Mouse (Mus musculus) liver, embryonic 14.5 days (tissue): ENCODE results near the gene Adgre5. TPM values are rescaled to one million over a fixed set of nuclear protein-coding genes. Genes with fewer than 3 reads are reported as not detected.

Experiments
- ATAC-seq: fragments of 200-750 bp; cut with Nextera tagmentation; 2 replicates; pipeline ENCODE4 v1.8.0; 2017; ENCODE audit warnings: moderate number of reproducible peaks, mild to moderate bottlenecking, moderate library complexity; ENCODE audit not compliant: insufficient read depth
- DNase-seq, 3 experiments: peaks; one replicate each; pipeline ENCODE4 v3.0.0-alpha.2; 2012 to 2013; ENCODE audit warnings: low read depth in 3 of 3, low spot score in 3 of 3
- H3K27ac ChIP-seq: fragments of 300-500 bp; sonication (generic); 2 replicates; pipeline ENCODE4 v1.5.1; 2014; ENCODE audit warnings: moderate library complexity, mild to moderate bottlenecking, control low read depth, inconsistent platforms
- H3K27me3 ChIP-seq: fragments of 300-500 bp; sonication (generic); 2 replicates; pipeline ENCODE4 v1.6.1; 2014; ENCODE audit warnings: mild to moderate bottlenecking, low read length, moderate library complexity; ENCODE audit not compliant: control insufficient read depth, insufficient read depth
- H3K36me3 ChIP-seq: fragments of 300-500 bp; sonication (generic); replicated peaks from 2 replicates; pipeline ENCODE4 v1.6.1; 2014; ENCODE audit warnings: low read depth; ENCODE audit not compliant: control insufficient read depth, insufficient read depth
- H3K4me1 ChIP-seq, 2 experiments: fragments of 200-500 bp in 1 of 2; fragments of 300-500 bp in 1 of 2; sonication (generic) in 1 of 2; replicated peaks; 2 replicates each; pipeline ENCODE4 v1.6.1; 2012 to 2014; ENCODE audit warnings: antibody characterized with exemption in 1 of 2, inconsistent platforms in 1 of 2, low read length in 1 of 2; ENCODE audit not compliant: control insufficient read depth in 2 of 2, insufficient read depth in 2 of 2
- H3K4me2 ChIP-seq: fragments of 300-500 bp; sonication (generic); 2 replicates; pipeline ENCODE4 v1.6.1; 2014; ENCODE audit warnings: low read depth, mild to moderate bottlenecking, control low read depth, moderate library complexity
- H3K4me3 ChIP-seq, 2 experiments: fragments of 200-500 bp in 1 of 2; fragments of 300-500 bp in 1 of 2; sonication (generic) in 1 of 2; 2 replicates each; pipeline ENCODE4 v1.5.1; 2012 to 2014; ENCODE audit warnings: low read depth in 2 of 2, low read length in 2 of 2, mild to moderate bottlenecking in 2 of 2, control low read depth in 1 of 2, inconsistent platforms in 1 of 2, moderate library complexity in 1 of 2; ENCODE audit not compliant: insufficient read depth in 1 of 2
- H3K9ac ChIP-seq: fragments of 300-500 bp; sonication (generic); replicated peaks from 2 replicates; pipeline ENCODE4 v1.6.1; 2014; ENCODE audit warnings: mild to moderate bottlenecking, control low read depth, moderate library complexity
- H3K9me3 ChIP-seq: fragments of 300-500 bp; sonication (generic); 2 replicates; pipeline ENCODE4 v1.6.1; 2016; ENCODE audit warnings: low read length, mixed read lengths; ENCODE audit not compliant: control insufficient read depth
- CTCF ChIP-seq: IDR thresholded peaks from 2 replicates; pipeline ENCODE4 v1.5.1; 2016; ENCODE audit warnings: antibody characterized with exemption, low read depth, control low read depth
- EP300 ChIP-seq: IDR thresholded peaks from 2 replicates; pipeline ENCODE4 v1.6.1; 2016; ENCODE audit warnings: antibody characterized with exemption, low read depth
- WGBS: fragments of 180-500 bp; shearing (Covaris S2); extraction: QIAGEN DNeasy Blood & Tissue Kit; methylation state at CpG from one replicate; pipeline ENCODE4 v1.1.7; 2014; ENCODE audit not compliant: insufficient replicate concordance; 5-methylcytosine and 5-hydroxymethylcytosine counted together
- polyA plus RNA-seq, 2 experiments: library from polyadenylated mRNA; depleted of rRNA in 1 of 2; stranded (reverse) in 1 of 2; unstranded in 1 of 2; fragments of >200 nt; fragmentation: Nextera tagmentation in 1 of 2; extraction: Ambion mirVana in 1 of 2; gene quantifications; 2 replicates each; pipeline versions ENCODE4 v1.2.1 to v1.2.3; 2012 to 2014

Adgre5 gene
- polyA plus RNA-seq, 2 experiments = 8.7 to 11.3 TPM

- no peak for DNase-seq
- Histone ChIP-seq H3K36me3 (no peaks in the 10 kb centered on the region), H3K4me3 (no peak overlapping the region), H3K9ac (no peak overlapping the region), H3K27me3 (no peaks in the 10 kb centered on the region), H3K9me3 (peaks cover 2% of the 10 kb centered on the region; the same call in 1 of the 2 replicates), H3K27ac (no peak overlapping the region), H3K4me1 (peaks cover 9 to 21% of the 10 kb centered on the region in 2 experiments; a peak in 3 of 4 replicates), H3K4me2 (no peak overlapping the region)
- no peak for ATAC-seq
- TF ChIP-seq EP300 = no peak
- no peak for TF ChIP-seq CTCF
- WGBS = 72% methylated on average over 4 of the region's 4 CpGs
Measured at GRCm38 (mm10) chr8:83736681-83737080, 4.4 kb downstream of the Adgre5 start.

DNA sequence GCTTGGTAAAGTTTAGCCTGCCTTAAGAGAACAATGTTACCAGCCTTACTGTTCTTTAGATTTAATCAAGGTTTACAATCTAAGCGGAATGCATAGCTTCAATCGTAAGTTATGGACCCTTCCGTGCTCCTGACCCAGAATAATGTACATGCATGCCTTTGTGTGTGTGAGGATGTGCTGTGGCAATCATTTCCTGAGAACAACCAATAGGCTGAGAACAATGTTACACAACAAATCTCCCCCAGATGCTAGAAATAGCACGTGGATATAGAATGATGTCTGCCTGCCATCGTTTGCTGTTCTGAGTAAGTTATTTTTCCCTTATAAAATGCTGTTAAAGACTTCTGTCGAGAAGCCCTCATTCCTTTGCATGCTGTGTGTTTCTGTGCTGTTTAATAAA, 8.2 kb downstream of the Adgre5 start:
- no peaks in the 10 kb centered on the region for H3K36me3 ChIP-seq
- H3K4me1 ChIP-seq = peaks cover 3% of the 10 kb centered on the region in 2 experiments; a peak in 1 of 4 replicates
- no peak overlapping the region for H3K4me2 ChIP-seq
- ATAC-seq (no peak), DNase-seq (no peak)
- no peak overlapping the region for H3K9ac ChIP-seq
- H3K27me3 ChIP-seq = no peaks in the 10 kb centered on the region
- H3K27ac ChIP-seq = no peak overlapping the region
- no peak overlapping the region for H3K4me3 ChIP-seq
- TF ChIP-seq EP300 (no peak), CTCF (no peak)
- peaks cover 2% of the 10 kb centered on the region; the same call in 1 of the 2 replicates for H3K9me3 ChIP-seq
- WGBS = 56% methylated on average over 6 of the region's 6 CpGs

DNA sequence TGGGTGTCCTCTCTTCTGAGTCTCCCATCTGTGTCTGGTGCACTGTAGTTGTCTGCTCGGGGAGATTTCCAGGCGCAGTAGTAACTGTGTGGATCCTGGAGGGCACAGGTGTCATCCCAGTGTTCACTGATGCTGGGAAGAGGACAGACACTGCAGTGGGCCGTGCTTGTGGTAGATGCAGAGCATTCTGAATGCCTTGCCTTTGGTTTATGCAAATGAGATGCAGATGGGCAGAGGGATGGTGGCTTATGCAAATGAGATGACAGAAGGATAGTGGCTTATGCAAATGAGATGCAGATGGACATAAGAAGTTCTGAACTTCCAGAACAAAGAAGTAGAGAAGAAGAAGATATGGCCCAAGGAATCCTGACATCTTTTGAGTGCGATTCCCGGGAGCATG, 9.2 kb downstream of the Adgre5 start:
- WGBS = 72% methylated on average over 5 of the region's 5 CpGs
- DNase-seq = no peak
- Histone ChIP-seq H3K36me3 (no peaks in the 10 kb centered on the region), H3K27ac (no peak overlapping the region), H3K4me2 (no peak overlapping the region), H3K9ac (no peak overlapping the region), H3K9me3 (no peaks in the 10 kb centered on the region), H3K27me3 (no peaks in the 10 kb centered on the region), H3K4me3 (no peak overlapping the region), H3K4me1 (no peaks in the 10 kb centered on the region)
- no peak for ATAC-seq
- no peak for TF ChIP-seq CTCF
- no peak for TF ChIP-seq EP300

- DNase-seq = no peak
- TF ChIP-seq EP300 (no peak), CTCF (peak; percentile 78)
- Histone ChIP-seq H3K9ac (no peak overlapping the region), H3K4me2 (no peak overlapping the region), H3K27me3 (no peaks in the 10 kb centered on the region), H3K36me3 (peaks cover 16% of the 10 kb centered on the region), H3K4me1 (no peaks in the 10 kb centered on the region), H3K4me3 (no peak overlapping the region), H3K27ac (no peak overlapping the region), H3K9me3 (no peaks in the 10 kb centered on the region)
- no peak for ATAC-seq
- WGBS = 64% methylated on average over 11 of the region's 11 CpGs
Measured at GRCm38 (mm10) chr8:83729009-83729807, 11.9 kb downstream of the Adgre5 start.

- H3K4me2 ChIP-seq = no peak overlapping the region
- 80% methylated on average over 8 of the region's 8 CpGs for WGBS
- H3K36me3 ChIP-seq = peaks cover 52% of the 10 kb centered on the region
- DNase-seq = no peak
- H3K9me3 ChIP-seq = no peaks in the 10 kb centered on the region
- TF ChIP-seq EP300 (no peak), CTCF (no peak)
- no peaks in the 10 kb centered on the region for H3K27me3 ChIP-seq
- no peak overlapping the region for H3K9ac ChIP-seq
- no peak for ATAC-seq
- no peaks in the 10 kb centered on the region for H3K4me1 ChIP-seq
- H3K27ac ChIP-seq = no peak overlapping the region
- no peak overlapping the region for H3K4me3 ChIP-seq
Measured at GRCm38 (mm10) chr8:83725521-83726102, 15.5 kb downstream of the Adgre5 start.
